Mouse (Mus musculus) ES-Bruce4 (cell line): ENCODE data around the gene Cemip2. TPM values are rescaled to one million over a fixed set of nuclear protein-coding genes. Genes with fewer than 3 reads are reported as not detected.

ENCODE experiments used
- H3K27ac ChIP-seq: 2 replicates; pipeline ENCODE4 v1.5.1; 2012; ENCODE audit warnings: low read length, inconsistent platforms; ENCODE audit not compliant: insufficient read depth
- H3K27me3 ChIP-seq: 2 replicates; pipeline ENCODE4 v1.6.1; 2012; ENCODE audit warnings: mild to moderate bottlenecking, low read length, inconsistent platforms; ENCODE audit not compliant: control insufficient read depth, poor library complexity, insufficient read depth, severe bottlenecking
- H3K36me3 ChIP-seq: 2 replicates; pipeline ENCODE4 v1.6.1; 2012; ENCODE audit warnings: inconsistent platforms, mild to moderate bottlenecking, low read length, moderate library complexity; ENCODE audit not compliant: control insufficient read depth, poor library complexity, insufficient read depth, severe bottlenecking
- H3K4me1 ChIP-seq: one replicate; pipeline ENCODE4 v1.8.1; 2011; ENCODE audit warnings: low read length; ENCODE audit not compliant: control insufficient read depth, insufficient read depth
- H3K4me3 ChIP-seq: 2 replicates; pipeline ENCODE4 v1.5.1; 2011; ENCODE audit warnings: low read depth, mild to moderate bottlenecking, low read length
- H3K9ac ChIP-seq: 2 replicates; pipeline ENCODE4 v1.6.1; 2012; ENCODE audit warnings: low read depth, mild to moderate bottlenecking, inconsistent platforms; ENCODE audit not compliant: poor library complexity, severe bottlenecking
- H3K9me3 ChIP-seq: replicated peaks from 2 replicates; pipeline ENCODE4 v1.6.1; 2012; ENCODE audit warnings: mild to moderate bottlenecking, low read length, inconsistent platforms; ENCODE audit not compliant: control insufficient read depth, poor library complexity, insufficient read depth, severe bottlenecking
- CTCF ChIP-seq: IDR thresholded peaks from one replicate; pipeline ENCODE4 v1.8.1; 2011; ENCODE audit warnings: low read depth, low read length
- EP300 ChIP-seq: IDR thresholded peaks from 2 replicates; pipeline ENCODE4 v1.6.1; 2011; ENCODE audit warnings: low read depth, low read length; ENCODE audit not compliant: insufficient read depth
- POLR2A ChIP-seq: IDR thresholded peaks from one replicate; pipeline ENCODE4 v1.8.1; 2011; ENCODE audit warnings: low read length; ENCODE audit not compliant: insufficient read depth
- polyA plus RNA-seq: library from polyadenylated mRNA; stranded (reverse); fragments of >200 nt; gene quantifications from 2 replicates; pipeline ENCODE4 v1.2.4, GENCODE M21; 2011; ENCODE audit warnings: low read depth; ENCODE audit not compliant: missing spikeins, insufficient read depth, insufficient read length

The Cemip2 gene
- polyA plus RNA-seq, 1 experiment = 43.1 TPM

GRCm38 (mm10) chr19:21761676-21762075, 16.5 kb upstream of the Cemip2 start:
- Histone ChIP-seq H3K9ac (no peak overlapping the region), H3K36me3 (no peaks in the 10 kb centered on the region), H3K4me3 (no peak overlapping the region), H3K9me3 (no peaks in the 10 kb centered on the region), H3K4me1 (no peaks in the 10 kb centered on the region), H3K27me3 (no peaks in the 10 kb centered on the region; the same call in none of the 2 replicates), H3K27ac (no peak overlapping the region)
- TF ChIP-seq POLR2A (no peak), CTCF (no peak), EP300 (no peak)

- Histone ChIP-seq H3K9ac (no peak overlapping the region), H3K4me1 (no peaks in the 10 kb centered on the region), H3K27ac (no peak overlapping the region), H3K4me3 (no peak overlapping the region), H3K9me3 (no peaks in the 10 kb centered on the region), H3K27me3 (no peaks in the 10 kb centered on the region; the same call in 1 of the 2 replicates), H3K36me3 (no peaks in the 10 kb centered on the region)
- no peak for TF ChIP-seq EP300
- TF ChIP-seq CTCF = no peak
- TF ChIP-seq POLR2A = no peak
Measured at GRCm38 (mm10) chr19:21764013-21764412, 14.1 kb upstream of the Cemip2 start.

- H3K9ac ChIP-seq = no peak overlapping the region
- H3K4me3 ChIP-seq = no peak overlapping the region
- no peaks in the 10 kb centered on the region; the same call in 1 of the 2 replicates for H3K27me3 ChIP-seq
- TF ChIP-seq CTCF = no peak
- no peak for TF ChIP-seq POLR2A
- no peak for TF ChIP-seq EP300
- no peaks in the 10 kb centered on the region for H3K4me1 ChIP-seq
- H3K27ac ChIP-seq = no peak overlapping the region
- no peaks in the 10 kb centered on the region for H3K36me3 ChIP-seq
- no peaks in the 10 kb centered on the region for H3K9me3 ChIP-seq
Measured at GRCm38 (mm10) chr19:21764738-21765137, 13.4 kb upstream of the Cemip2 start.

DNA sequence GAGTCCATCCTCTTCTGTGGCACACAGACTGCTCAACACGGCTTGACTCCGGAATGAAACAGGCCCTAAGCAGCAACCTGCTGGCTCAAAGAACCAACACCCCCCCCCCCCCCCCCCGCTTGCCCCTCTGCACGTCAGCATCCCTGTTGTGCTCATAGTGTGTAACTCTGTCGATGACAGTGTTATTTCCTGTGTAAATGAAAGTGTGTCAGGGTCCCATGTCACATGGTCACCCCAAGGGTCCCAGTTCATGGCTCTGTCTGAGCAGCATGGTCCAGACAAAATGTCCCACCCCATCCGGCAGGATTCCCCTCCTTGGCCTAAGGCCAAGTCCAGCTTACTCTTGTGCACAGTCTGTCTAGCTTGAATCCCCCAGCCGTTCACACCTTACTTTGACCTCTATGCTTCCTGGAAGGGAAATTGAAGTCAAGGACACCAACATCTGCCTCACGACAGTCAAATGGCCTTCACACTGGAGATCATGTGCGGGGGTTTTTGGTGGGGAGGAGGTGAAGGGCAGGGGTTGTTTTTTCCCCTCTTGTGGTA, 10.6 kb upstream of the Cemip2 start:
- H3K4me3 ChIP-seq = no peak overlapping the region

DNA sequence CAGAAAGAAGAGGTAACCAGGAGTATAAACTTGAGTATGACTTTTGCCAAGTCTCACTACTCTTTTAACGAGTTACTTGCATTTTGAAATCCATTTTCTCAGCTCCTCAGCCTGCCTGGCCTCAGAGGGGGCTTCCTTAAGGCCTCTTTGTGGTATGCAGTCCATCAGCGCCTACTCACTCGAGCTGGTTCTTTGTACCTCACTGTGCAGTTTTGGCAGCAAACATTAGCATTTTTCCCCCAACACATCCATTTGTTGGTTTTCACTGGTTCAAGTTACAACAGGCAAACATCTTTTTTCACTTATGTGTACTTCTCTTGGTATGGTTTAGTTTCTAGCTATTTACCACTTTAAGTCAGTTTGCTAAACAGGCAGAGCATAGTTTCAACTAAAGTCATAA, 8.3 kb upstream of the Cemip2 start:
- TF ChIP-seq POLR2A (no peak), CTCF (no peak), EP300 (no peak)
- Histone ChIP-seq H3K9me3 (no peaks in the 10 kb centered on the region), H3K36me3 (no peaks in the 10 kb centered on the region), H3K4me3 (no peak overlapping the region), H3K9ac (no peak overlapping the region), H3K27ac (no peak overlapping the region), H3K4me1 (no peaks in the 10 kb centered on the region), H3K27me3 (no peaks in the 10 kb centered on the region)

More for the DNA sequence above, 10.6 kb upstream of the Cemip2 start:
- peak; percentile 32; the same call in 1 of the 2 replicates for TF ChIP-seq EP300
- TF ChIP-seq POLR2A = no peak
- H3K9ac ChIP-seq = no peak overlapping the region
- H3K4me1 ChIP-seq = no peaks in the 10 kb centered on the region
- H3K27me3 ChIP-seq = no peaks in the 10 kb centered on the region
- no peak overlapping the region for H3K27ac ChIP-seq
- no peaks in the 10 kb centered on the region for H3K36me3 ChIP-seq
- no peaks in the 10 kb centered on the region for H3K9me3 ChIP-seq

- no peak overlapping the region for H3K4me3 ChIP-seq
- H3K27me3 ChIP-seq = no peaks in the 10 kb centered on the region
- H3K9ac ChIP-seq = no peak overlapping the region
- no peaks in the 10 kb centered on the region for H3K9me3 ChIP-seq
- H3K27ac ChIP-seq = no peak overlapping the region
- no peaks in the 10 kb centered on the region for H3K4me1 ChIP-seq
- no peaks in the 10 kb centered on the region for H3K36me3 ChIP-seq
- no peak for TF ChIP-seq CTCF
Measured at GRCm38 (mm10) chr19:21771586-21771985, 6.6 kb upstream of the Cemip2 start.
